Mouse (Mus musculus) bone marrow macrophage, adult 2 months (primary cell): ENCODE results near the gene Mageb1. TPM values are rescaled to one million over a fixed set of nuclear protein-coding genes. Genes with fewer than 3 reads are reported as not detected.
"Not testable (repeated sequence)": the region's sequence is repeated elsewhere in the genome, so short reads cannot be mapped to it uniquely, and the experiment has no call there.

Experiments
- H3K27ac ChIP-seq: 2 replicates; pipeline ENCODE4 v1.5.1; 2012; ENCODE audit warnings: low read depth, low read length; ENCODE audit not compliant: insufficient read depth
- H3K4me1 ChIP-seq: 2 replicates; pipeline ENCODE4 v1.6.1; 2012; ENCODE audit warnings: low read length; ENCODE audit not compliant: control insufficient read depth, insufficient read depth
- H3K4me3 ChIP-seq: 2 replicates; pipeline ENCODE4 v1.5.1; 2012; ENCODE audit warnings: mild to moderate bottlenecking, low read length, moderate library complexity; ENCODE audit not compliant: insufficient read depth
- polyA plus RNA-seq: library from polyadenylated mRNA; stranded (reverse); fragments of >200 nt; gene quantifications from 2 replicates; pipeline ENCODE4 v1.2.4, GENCODE M21; 2012; ENCODE audit not compliant: missing spikeins, insufficient read depth, insufficient read length

Mageb1 gene
- polyA plus RNA-seq, result not detected in 2 replicates

GRCm38 (mm10) chrX:92016233-92016632 is at the start of gene Mageb1:
Mageb1 (minus strand) TSS chrX:92016333.
- H3K27ac ChIP-seq, H3K4me1 ChIP-seq, H3K4me3 ChIP-seq: not testable (repeated sequence)

Other genes with a start within 250 kb of the Mageb1 start
- gene Mageb5, start 233.3 kb downstream of the Mageb1 start, polyA plus RNA-seq, result not detected in 2 replicates